Mouse (Mus musculus) thymus, postnatal 36 days (tissue): ENCODE results near the gene Tmem28.

Experiments
- DNase-seq, 2 experiments: peaks; one replicate each; pipeline ENCODE4 v3.0.0; 2022; ENCODE audit warnings: mixed read lengths in 2 of 2

Tmem28 gene

GRCm38 (mm10) chrX:99820790-99821395 is at the start of gene Tmem28:
TSS of gene Tmem28 (plus strand) at chrX:99821021.
- DNase-seq, result no peak

- no peak for DNase-seq
These were observed 40.5 kb upstream of the Tmem28 start for GRCm38 (mm10) chrX:99780308-99780707.

DNA sequence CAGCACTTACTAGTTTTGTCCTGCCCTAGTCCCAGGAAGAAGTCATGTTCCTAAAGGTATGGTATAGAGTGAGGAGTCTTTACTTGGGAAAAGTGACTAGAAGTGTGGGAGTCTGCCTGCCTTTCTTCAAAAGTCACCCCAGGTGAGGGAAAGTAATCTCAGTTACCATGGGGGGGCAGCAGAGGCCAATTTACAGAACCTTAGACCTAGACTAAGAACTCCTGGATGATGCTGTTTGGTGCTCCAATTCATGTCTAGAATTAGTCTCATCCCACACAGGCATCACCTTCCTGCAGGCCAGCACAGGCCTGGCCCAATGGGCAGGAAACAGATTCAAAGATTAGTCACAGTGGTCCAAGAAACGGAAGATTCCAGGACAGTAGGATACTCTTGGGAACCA is 12.4 kb upstream of the Tmem28 start:
- DNase-seq, result no peak

DNA sequence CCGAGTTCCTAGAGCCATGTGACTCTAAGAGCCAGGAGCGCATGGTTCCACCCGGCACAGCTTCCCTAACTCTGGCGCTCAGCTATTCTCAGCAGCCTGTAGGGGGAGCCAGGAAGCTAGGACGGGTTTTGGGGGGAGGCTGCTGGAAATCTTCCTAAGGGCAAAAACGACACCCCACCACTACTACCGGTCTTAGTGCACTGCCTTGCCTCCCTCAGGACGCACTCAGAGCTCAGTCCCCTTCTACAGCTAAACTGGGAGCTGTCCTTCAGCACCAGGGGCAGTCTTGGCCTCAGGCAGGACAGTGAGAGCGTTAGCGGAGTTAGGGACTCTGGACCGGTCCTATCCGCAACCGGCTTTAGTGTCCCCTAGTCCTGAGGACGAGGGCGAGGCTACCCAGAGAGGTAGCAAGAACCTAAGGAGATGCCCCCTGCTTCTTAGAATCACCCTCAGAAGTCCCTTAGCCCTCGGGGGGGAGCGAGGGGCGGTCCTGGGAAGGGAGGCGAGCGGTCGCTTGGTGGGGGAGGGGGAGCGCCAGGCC is 1.4 kb upstream of the Tmem28 start:
- DNase-seq, result no peak

- DNase-seq, result no peak
These were observed 658 bp upstream of the Tmem28 start for GRCm38 (mm10) chrX:99819936-99820789.

- no peak for DNase-seq
These were observed 21.3 kb downstream of the Tmem28 start for GRCm38 (mm10) chrX:99842090-99842489.

GRCm38 (mm10) chrX:99853261-99853741 is 32.5 kb downstream of the Tmem28 start:
- peak; percentile 23 to 37 for DNase-seq

DNA sequence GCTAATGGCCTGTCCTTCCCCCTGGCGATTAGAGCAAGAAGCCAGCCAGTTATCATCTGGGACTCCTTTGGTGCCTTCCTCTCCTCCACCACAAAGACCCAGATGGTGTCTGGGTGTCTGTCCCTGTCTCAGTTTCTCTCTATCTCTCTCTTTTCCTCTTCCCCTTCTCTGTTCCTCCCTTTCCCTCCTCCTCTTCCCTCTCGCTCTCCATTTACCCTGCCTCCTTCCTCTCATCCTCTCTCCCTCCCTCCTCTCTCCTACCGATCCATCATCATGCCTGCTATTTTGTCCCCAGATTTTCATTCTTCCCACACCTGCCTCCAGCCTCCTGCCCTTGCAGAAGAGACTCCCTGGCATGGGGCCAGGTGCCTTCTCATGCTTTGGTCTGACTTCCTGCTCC is 33.0 kb downstream of the Tmem28 start:
- no peak for DNase-seq

- no peak for DNase-seq
These were observed 51.4 kb downstream of the Tmem28 start for GRCm38 (mm10) chrX:99872228-99872627.

DNA sequence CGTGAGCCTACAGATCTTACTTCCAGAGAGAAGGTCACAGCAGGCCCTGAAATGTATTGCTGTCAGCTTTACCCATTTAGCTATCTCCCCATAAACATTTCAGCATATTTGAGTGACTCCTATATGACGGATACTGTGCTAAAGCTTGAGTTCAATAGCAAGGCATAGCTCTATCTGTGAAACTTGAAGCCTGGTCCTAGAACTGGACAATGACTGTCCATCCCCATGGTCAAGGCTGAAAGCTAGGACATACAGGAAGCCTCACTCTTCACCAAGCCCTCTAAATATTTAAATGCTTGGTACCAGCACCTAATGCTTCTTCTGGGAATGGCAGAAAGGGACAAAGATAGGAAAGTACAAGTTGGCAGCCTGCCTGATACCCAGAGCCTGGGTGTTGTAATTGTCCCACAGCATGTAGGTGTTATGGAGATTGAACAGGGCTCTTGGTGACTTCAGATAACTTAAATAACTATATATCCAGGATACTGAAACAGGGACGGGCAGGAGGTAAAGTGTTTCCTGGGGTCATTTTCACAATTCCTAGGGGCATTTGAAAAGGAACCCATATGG is 51.9 kb downstream of the Tmem28 start:
- DNase-seq, result no peak

DNA sequence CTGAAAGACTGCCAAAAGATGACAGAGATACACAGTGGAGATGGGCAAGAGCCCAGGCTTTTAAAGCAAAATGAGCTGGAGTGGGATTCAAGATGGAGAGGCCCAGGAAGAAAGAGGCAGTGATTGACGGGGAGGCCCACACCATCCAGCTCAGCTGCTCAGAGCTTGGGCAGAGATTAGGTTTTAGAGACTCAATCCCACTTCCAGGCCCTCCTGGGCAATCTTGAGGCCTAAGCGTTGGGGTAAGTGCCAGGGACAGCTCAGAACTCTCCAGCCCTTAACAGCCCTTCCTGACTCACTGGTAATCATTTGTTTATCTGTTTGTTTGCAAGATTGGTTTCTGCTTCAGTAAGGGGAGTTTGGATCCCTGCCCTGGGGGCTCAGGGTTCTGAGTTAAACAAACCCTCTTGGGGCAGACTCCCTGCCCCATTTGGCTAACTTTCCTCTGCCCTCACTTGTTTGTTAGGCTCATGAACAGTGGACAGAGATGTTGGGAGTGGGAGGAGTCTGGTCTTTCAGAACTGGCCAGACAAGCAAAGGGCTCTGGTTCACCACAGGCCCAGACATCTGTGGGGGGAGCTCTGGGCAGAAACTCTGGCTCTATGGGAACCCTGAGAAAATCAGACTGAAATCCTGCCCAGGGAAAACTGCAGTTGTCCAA is 52.6 kb downstream of the Tmem28 start:
- no peak for DNase-seq

DNA sequence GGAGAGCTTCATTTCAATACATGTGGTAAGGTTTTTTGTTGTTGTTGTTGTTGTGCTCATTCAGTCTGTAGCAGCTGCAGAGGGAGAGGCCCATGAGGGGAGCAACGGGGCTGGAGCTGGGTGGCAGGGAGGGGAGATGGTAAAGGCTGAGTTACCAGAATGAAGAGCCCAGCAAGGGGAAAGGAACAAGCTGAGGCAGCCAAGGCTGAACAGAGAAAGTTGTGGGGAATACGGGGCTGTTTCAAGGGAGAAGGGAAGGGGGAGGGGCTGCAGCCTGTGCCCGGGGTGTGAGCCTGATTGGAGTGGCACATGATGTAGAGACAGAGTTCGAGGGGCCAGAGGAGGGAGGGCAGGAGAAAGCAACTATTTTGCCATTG is 53.1 kb downstream of the Tmem28 start:
- DNase-seq, result no peak

DNA sequence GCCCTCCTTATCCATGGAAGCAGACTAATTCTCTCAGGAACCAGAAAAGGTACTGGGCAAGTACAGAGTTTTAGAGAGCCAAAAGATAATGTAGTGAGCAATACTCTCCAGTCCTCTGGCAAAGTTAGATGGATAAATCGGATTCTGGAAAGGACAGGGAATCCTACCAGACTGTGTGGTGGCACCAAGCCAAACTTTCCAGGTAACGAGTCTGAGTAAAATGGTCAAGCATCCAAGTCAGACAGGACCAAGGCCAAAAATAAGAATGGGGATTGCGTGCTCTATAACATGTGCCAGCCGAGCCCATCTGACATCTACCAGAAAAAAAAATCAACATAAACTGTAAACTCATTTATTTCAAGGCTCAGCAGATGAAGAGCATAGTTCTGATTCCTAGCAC is 56.0 kb downstream of the Tmem28 start:
- no peak for DNase-seq

GRCm38 (mm10) chrX:99883396-99883795 is 62.6 kb downstream of the Tmem28 start:
- no peak for DNase-seq
